Mouse (Mus musculus) ES-E14 (cell line): Measurements from ENCODE around the gene Polr1b. TPM values are rescaled to one million over a fixed set of nuclear protein-coding genes. Genes with fewer than 3 reads are reported as not detected.

Experiments
- DNase-seq: peaks from one replicate; pipeline ENCODE4 v3.0.0-alpha.2; 2013; ENCODE audit warnings: low read depth, low spot score
- H3K27ac ChIP-seq: 2 replicates; pipeline ENCODE4 v1.5.1; 2012; ENCODE audit warnings: low read depth, mild to moderate bottlenecking, low read length, moderate library complexity, mixed read lengths; ENCODE audit not compliant: poor library complexity, insufficient read depth, severe bottlenecking
- H3K36me3 ChIP-seq: 2 replicates; pipeline ENCODE4 v1.6.1; 2012; ENCODE audit warnings: mild to moderate bottlenecking, low read length, moderate library complexity, mixed read lengths; ENCODE audit not compliant: control insufficient read depth, poor library complexity, insufficient read depth, severe bottlenecking
- H3K4me1 ChIP-seq, 2 experiments: fragments of 150-350 bp in 1 of 2; sonication (generic) in 1 of 2; 2 replicates each; pipeline ENCODE4 v1.6.1; 2012; ENCODE audit warnings: low read length in 2 of 2, mild to moderate bottlenecking in 1 of 2, mixed read lengths in 1 of 2; ENCODE audit not compliant: control insufficient read depth in 2 of 2, insufficient read depth in 2 of 2, poor library complexity in 1 of 2
- H3K4me3 ChIP-seq, 2 experiments: fragments of 150-350 bp in 1 of 2; sonication (generic) in 1 of 2; 2 replicates each; pipeline ENCODE4 v1.5.1; 2012; ENCODE audit warnings: low read length in 2 of 2, low read depth in 1 of 2, mild to moderate bottlenecking in 1 of 2, mixed read lengths in 1 of 2; ENCODE audit not compliant: insufficient read depth in 1 of 2, poor library complexity in 1 of 2, severe bottlenecking in 1 of 2
- H3K9ac ChIP-seq: 2 replicates; pipeline ENCODE4 v1.6.1; 2012; ENCODE audit warnings: low read depth, mild to moderate bottlenecking, low read length, mixed read lengths; ENCODE audit not compliant: poor library complexity, insufficient read depth, severe bottlenecking
- H3K9me3 ChIP-seq: fragments of 150-350 bp; sonication (generic); 2 replicates; pipeline ENCODE4 v1.6.1; 2012; ENCODE audit warnings: low read depth, mild to moderate bottlenecking, low read length; ENCODE audit not compliant: control insufficient read depth, insufficient read depth
- CHD2 ChIP-seq: IDR thresholded peaks from 2 replicates; pipeline ENCODE4 v1.6.1; 2014; ENCODE audit warnings: mild to moderate bottlenecking, low read depth, low read length, inconsistent platforms
- HCFC1 ChIP-seq: IDR thresholded peaks from 2 replicates; pipeline ENCODE4 v1.6.1; 2012; ENCODE audit warnings: low read length, inconsistent platforms, borderline replicate concordance; ENCODE audit not compliant: insufficient read depth
- MAFK ChIP-seq: IDR thresholded peaks from 2 replicates; pipeline ENCODE4 v1.6.1; 2014; ENCODE audit warnings: mild to moderate bottlenecking, low read depth, low read length, inconsistent platforms; ENCODE audit not compliant: insufficient read depth
- ZC3H11A ChIP-seq: IDR thresholded peaks from 2 replicates; pipeline ENCODE4 v1.6.1; 2012; ENCODE audit warnings: low read depth, mild to moderate bottlenecking, inconsistent platforms, low read length, borderline replicate concordance
- ZNF384 ChIP-seq: IDR thresholded peaks from 2 replicates; pipeline ENCODE4 v1.6.1; 2012; ENCODE audit warnings: low read depth, low read length, inconsistent platforms
- in situ Hi-C, 2 experiments: fragments of 600-800 bp; cut with MboI; formaldehyde crosslinking; loops; one replicate each; pipeline ENCODE4 v1.15.1; 2025; ENCODE audit warnings: low sequenced_read_pairs in 2 of 2, inconsistent platforms in 1 of 2; ENCODE audit not compliant: unreplicated experiment in 2 of 2
- total RNA-seq: library from RNA; depleted of rRNA; stranded (reverse); fragments of 300-350 nt; gene quantifications from 2 replicates; pipeline ENCODE4 v1.2.3, GENCODE M21; 2012

The Polr1b gene
- total RNA-seq, 1 experiment: 100 TPM

DNA sequence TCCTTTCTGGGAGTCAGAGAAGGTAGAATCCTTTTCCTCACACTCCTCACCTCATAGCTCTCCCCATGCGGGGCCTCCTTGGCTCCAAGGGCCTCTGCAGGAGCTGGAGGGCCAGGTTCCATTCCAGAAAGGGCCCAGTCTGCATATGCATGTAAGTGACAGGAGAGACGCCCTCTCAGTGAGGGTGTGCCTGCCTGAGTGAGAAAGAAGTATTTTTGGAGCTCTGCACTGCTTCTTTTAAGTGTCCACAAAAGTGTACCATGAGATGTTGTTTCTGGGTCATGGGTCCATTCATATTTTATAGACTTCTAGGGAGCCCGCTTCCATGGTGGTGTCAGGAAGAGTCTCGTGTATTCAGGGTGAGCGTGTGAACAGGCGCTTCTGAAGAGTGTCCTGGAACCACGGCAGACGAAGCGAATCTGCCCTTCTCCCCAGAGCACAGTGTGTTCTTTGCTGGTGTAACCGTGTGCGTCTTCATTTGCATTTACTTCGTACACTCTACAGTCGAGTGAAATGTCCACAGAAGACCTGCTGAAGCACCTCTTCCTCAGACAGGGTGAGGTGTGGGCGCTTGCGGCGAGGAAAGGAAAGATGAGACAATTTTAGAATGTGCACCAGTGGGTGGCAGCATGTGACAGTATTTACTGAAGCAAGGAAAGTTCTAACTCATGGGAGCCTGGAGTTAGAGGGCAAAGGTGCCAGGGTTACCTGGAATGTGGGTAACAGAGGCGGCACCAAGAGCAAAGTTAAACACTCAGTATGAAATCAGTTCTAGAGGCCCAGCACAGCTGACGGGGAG lies 6.7 kb upstream of the Polr1b start:
- in situ Hi-C loops: no loop called here
- TF ChIP-seq MAFK (no peak), HCFC1 (no peak), ZC3H11A (no peak), CHD2 (no peak), ZNF384 (no peak)
- H3K27ac ChIP-seq: no peak overlapping the region
- peaks cover 8% of the 10 kb centered on the region; the same call in 1 of the 2 replicates for H3K36me3 ChIP-seq
- H3K9me3 ChIP-seq: no peaks in the 10 kb centered on the region
- DNase-seq: no peak
- H3K9ac ChIP-seq: no peak overlapping the region
- peaks cover 0 to 7% of the 10 kb centered on the region in 2 experiments; a peak in 2 of 4 replicates for H3K4me1 ChIP-seq
- H3K4me3 ChIP-seq: no peak overlapping the region

GRCm38 (mm10) chr2:129112924-129113323 lies 12.1 kb downstream of the Polr1b start:
- Histone ChIP-seq H3K4me1 (peaks cover 0 to 3% of the 10 kb centered on the region in 2 experiments; a peak in 2 of 4 replicates), H3K27ac (no peak overlapping the region), H3K36me3 (peaks cover 70% of the 10 kb centered on the region), H3K9ac (no peak overlapping the region), H3K4me3 (no peak overlapping the region), H3K9me3 (no peaks in the 10 kb centered on the region)
- DNase-seq: no peak
- no peak for TF ChIP-seq HCFC1
- TF ChIP-seq ZNF384: no peak
- no peak for TF ChIP-seq CHD2
- TF ChIP-seq MAFK: no peak
- TF ChIP-seq ZC3H11A: no peak
- in situ Hi-C loops: loop anchor here in 1 of 2 experiments (25.0 kb wide), 2 partner anchors 1301 to 1876 kb away; partner anchors contain the start of genes Ciao1 and Tmem127

GRCm38 (mm10) chr2:129115706-129116367 lies 15.0 kb downstream of the Polr1b start:
- Histone ChIP-seq H3K9me3 (no peaks in the 10 kb centered on the region), H3K4me1 (peaks cover 0 to 5% of the 10 kb centered on the region in 2 experiments; a peak in 1 of 4 replicates), H3K4me3 (no peak overlapping the region), H3K27ac (no peak overlapping the region), H3K9ac (no peak overlapping the region), H3K36me3 (peaks cover 74% of the 10 kb centered on the region)
- no peak for TF ChIP-seq HCFC1
- no peak for DNase-seq
- in situ Hi-C loops: loop anchor here in 1 of 2 experiments (25.0 kb wide), 2 partner anchors 1304 to 1879 kb away; partner anchors contain the start of genes Ciao1 and Tmem127

DNA sequence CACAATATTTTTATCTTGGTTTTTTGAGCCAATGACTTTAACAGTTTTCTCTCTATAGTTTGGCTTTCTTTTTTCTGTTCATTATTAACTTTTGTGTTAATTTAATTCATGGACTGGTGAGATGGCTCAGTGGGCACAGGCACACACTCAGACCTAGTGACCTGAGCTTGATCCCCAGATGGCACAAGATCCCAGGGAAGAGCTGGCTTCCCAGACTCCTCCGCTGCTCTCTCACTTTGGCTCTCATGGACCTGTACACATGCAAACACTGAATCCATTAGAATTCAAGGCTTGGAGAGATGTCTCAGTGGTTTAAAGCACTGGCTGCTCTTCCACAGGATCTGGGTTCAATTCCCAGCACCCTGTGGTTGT lies 15.6 kb downstream of the Polr1b start:
- H3K9ac ChIP-seq: no peak overlapping the region
- no peak overlapping the region for H3K4me3 ChIP-seq
- TF ChIP-seq ZNF384: no peak
- in situ Hi-C loops: loop anchor here in 1 of 2 experiments (25.0 kb wide), 2 partner anchors 1304 to 1879 kb away; partner anchors contain the start of genes Ciao1 and Tmem127
- no peaks in the 10 kb centered on the region for H3K9me3 ChIP-seq
- peaks cover 75% of the 10 kb centered on the region for H3K36me3 ChIP-seq
- peaks cover 0 to 7% of the 10 kb centered on the region in 2 experiments; a peak in 1 of 4 replicates for H3K4me1 ChIP-seq
- no peak for DNase-seq
- H3K27ac ChIP-seq: no peak overlapping the region
